Mouse (Mus musculus) limb, embryonic 10.5 days (tissue): ENCODE data around the gene Cenpv. TPM values are rescaled to one million over a fixed set of nuclear protein-coding genes. Genes with fewer than 3 reads are reported as not detected.

Source experiments
- DNase-seq: peaks from one replicate; pipeline ENCODE4 v3.0.0-alpha.2; 2017; ENCODE audit warnings: low spot score
- H3K27ac ChIP-seq: fragments of 300-500 bp; sonication (generic); 2 replicates; pipeline ENCODE4 v1.5.1; 2016; ENCODE audit warnings: mild to moderate bottlenecking
- H3K27me3 ChIP-seq: fragments of 300-500 bp; sonication (generic); 2 replicates; pipeline ENCODE4 v1.6.1; 2016; ENCODE audit warnings: low read depth, mild to moderate bottlenecking; ENCODE audit not compliant: poor library complexity, severe bottlenecking
- H3K36me3 ChIP-seq: fragments of 300-500 bp; sonication (generic); 2 replicates; pipeline ENCODE4 v1.6.1; 2016; ENCODE audit warnings: mild to moderate bottlenecking, moderate library complexity
- H3K4me1 ChIP-seq: fragments of 300-500 bp; sonication (generic); 2 replicates; pipeline ENCODE4 v1.6.1; 2016
- H3K4me3 ChIP-seq: fragments of 300-500 bp; sonication (generic); 2 replicates; pipeline ENCODE4 v1.5.1; 2016; ENCODE audit warnings: mild to moderate bottlenecking, moderate library complexity
- H3K9me3 ChIP-seq: fragments of 300-500 bp; sonication (generic); replicated peaks from 2 replicates; pipeline ENCODE4 v1.6.1; 2016; ENCODE audit warnings: mild to moderate bottlenecking
- WGBS: fragments of 180-500 bp; shearing (Covaris S2); methylation state at CpG from one replicate; pipeline ENCODE4 v1.1.7; 2016; 5-methylcytosine and 5-hydroxymethylcytosine counted together
- polyA plus RNA-seq: library from polyadenylated mRNA; unstranded; fragments of >200 nt; fragmentation: Nextera tagmentation; extraction: Ambion mirVana; gene quantifications from 2 replicates; pipeline ENCODE4 v1.2.1, GENCODE M21; 2016

The Cenpv gene
- polyA plus RNA-seq, 1 experiment from 2014 or later, result 42.2 TPM

- Histone ChIP-seq H3K9me3 (no peaks in the 10 kb centered on the region), H3K27ac (no peak overlapping the region), H3K4me3 (no peak overlapping the region), H3K36me3 (no peaks in the 10 kb centered on the region), H3K27me3 (peaks cover 15% of the 10 kb centered on the region; the same call in 1 of the 2 replicates), H3K4me1 (peaks cover 18% of the 10 kb centered on the region)
- no peak for DNase-seq
- WGBS, result 92% methylated on average over 2 of the region's 2 CpGs
Observed at GRCm38 (mm10) chr11:62563590-62563989, 24.5 kb upstream of the Cenpv start.

GRCm38 (mm10) chr11:62560463-62561016 is 21.5 kb upstream of the Cenpv start:
- peak; percentile 46 for DNase-seq
- Histone ChIP-seq H3K27me3 (peaks cover 15% of the 10 kb centered on the region; the same call in 1 of the 2 replicates), H3K27ac (peak overlapping the region; percentile 50; the same call in 1 of the 2 replicates), H3K36me3 (peaks cover 3% of the 10 kb centered on the region), H3K9me3 (no peaks in the 10 kb centered on the region), H3K4me1 (peaks cover 13% of the 10 kb centered on the region), H3K4me3 (peak overlapping the region; percentile 44)
- 37% methylated on average over 43 of the region's 43 CpGs for WGBS

- Histone ChIP-seq H3K4me3 (no peak overlapping the region), H3K36me3 (peaks cover 17% of the 10 kb centered on the region), H3K9me3 (no peaks in the 10 kb centered on the region), H3K27me3 (peaks cover 15% of the 10 kb centered on the region; the same call in 1 of the 2 replicates), H3K27ac (no peak overlapping the region), H3K4me1 (peaks cover 22% of the 10 kb centered on the region)
- DNase-seq, result no peak
- WGBS, result 64% methylated on average over 6 of the region's 6 CpGs
Observed at GRCm38 (mm10) chr11:62558961-62559646, 20.0 kb upstream of the Cenpv start.

GRCm38 (mm10) chr11:62558152-62558551 is 19.1 kb upstream of the Cenpv start:
- DNase-seq, result no peak
- no peak overlapping the region for H3K27ac ChIP-seq
- peaks cover 31% of the 10 kb centered on the region for H3K4me1 ChIP-seq
- H3K9me3 ChIP-seq, result no peaks in the 10 kb centered on the region
- WGBS, result 83% methylated on average over 2 of the region's 2 CpGs
- H3K4me3 ChIP-seq, result no peak overlapping the region
- peaks cover 27% of the 10 kb centered on the region for H3K36me3 ChIP-seq
- H3K27me3 ChIP-seq, result peaks cover 15% of the 10 kb centered on the region; the same call in 1 of the 2 replicates

- Histone ChIP-seq H3K36me3 (peaks cover 32% of the 10 kb centered on the region), H3K4me1 (peaks cover 32% of the 10 kb centered on the region), H3K4me3 (no peak overlapping the region), H3K27me3 (peaks cover 15% of the 10 kb centered on the region; the same call in 1 of the 2 replicates), H3K27ac (no peak overlapping the region), H3K9me3 (no peaks in the 10 kb centered on the region)
- no peak for DNase-seq
- WGBS, result 69% methylated on average over 5 of the region's 5 CpGs
Observed at GRCm38 (mm10) chr11:62557205-62557604, 18.1 kb upstream of the Cenpv start.

- Histone ChIP-seq H3K27ac (no peak overlapping the region), H3K9me3 (no peaks in the 10 kb centered on the region)
- no peak for DNase-seq
Observed at GRCm38 (mm10) chr11:62555896-62556412, 16.9 kb upstream of the Cenpv start.

GRCm38 (mm10) chr11:62554934-62555517 is 16.0 kb upstream of the Cenpv start:
- Histone ChIP-seq H3K4me3 (peak overlapping the region; percentile 57; the same call in 1 of the 2 replicates), H3K36me3 (peaks cover 32% of the 10 kb centered on the region), H3K27me3 (peaks cover under 1% of the 10 kb centered on the region; the same call in 1 of the 2 replicates), H3K4me1 (peaks cover 26% of the 10 kb centered on the region), H3K9me3 (no peaks in the 10 kb centered on the region), H3K27ac (no peak overlapping the region)
- DNase-seq, result no peak

More at GRCm38 (mm10) chr11:62555896-62556412, 16.9 kb upstream of the Cenpv start:
- H3K36me3 ChIP-seq, result peaks cover 32% of the 10 kb centered on the region
- H3K27me3 ChIP-seq, result peaks cover 8% of the 10 kb centered on the region; the same call in 1 of the 2 replicates
- H3K4me3 ChIP-seq, result no peak overlapping the region
- peaks cover 32% of the 10 kb centered on the region for H3K4me1 ChIP-seq

- Histone ChIP-seq H3K4me1 (peaks cover 30% of the 10 kb centered on the region), H3K36me3 (peaks cover 32% of the 10 kb centered on the region), H3K27me3 (no peaks in the 10 kb centered on the region), H3K4me3 (peak overlapping the region; percentile 57), H3K9me3 (no peaks in the 10 kb centered on the region), H3K27ac (no peak overlapping the region)
- WGBS, result 83% methylated on average over 5 of the region's 5 CpGs
- no peak for DNase-seq
Observed at GRCm38 (mm10) chr11:62554163-62554855, 15.2 kb upstream of the Cenpv start.

- no peaks in the 10 kb centered on the region for H3K27me3 ChIP-seq
- no peaks in the 10 kb centered on the region for H3K9me3 ChIP-seq
- no peak overlapping the region for H3K27ac ChIP-seq
- WGBS, result 89% methylated on average over 5 of the region's 5 CpGs
- H3K4me1 ChIP-seq, result peaks cover 27% of the 10 kb centered on the region
- H3K36me3 ChIP-seq, result peaks cover 32% of the 10 kb centered on the region
- peak overlapping the region; percentile 57 for H3K4me3 ChIP-seq
- no peak for DNase-seq
Observed at GRCm38 (mm10) chr11:62553633-62554032, 14.6 kb upstream of the Cenpv start.

GRCm38 (mm10) chr11:62553186-62553585 is 14.1 kb upstream of the Cenpv start:
- no peak for DNase-seq
- H3K36me3 ChIP-seq, result peaks cover 32% of the 10 kb centered on the region
- no peak overlapping the region for H3K27ac ChIP-seq
- no peaks in the 10 kb centered on the region for H3K9me3 ChIP-seq
- peak overlapping the region; percentile 57 for H3K4me3 ChIP-seq
- WGBS, result 57% methylated on average over 1 of the region's 1 CpGs
- peaks cover 27% of the 10 kb centered on the region for H3K4me1 ChIP-seq
- no peaks in the 10 kb centered on the region for H3K27me3 ChIP-seq

- Histone ChIP-seq H3K9me3 (no peaks in the 10 kb centered on the region), H3K4me1 (peaks cover 27% of the 10 kb centered on the region), H3K27me3 (no peaks in the 10 kb centered on the region), H3K4me3 (peak overlapping the region; percentile 74), H3K36me3 (peaks cover 32% of the 10 kb centered on the region), H3K27ac (peak overlapping the region; percentile 100)
- under 1% methylated on average over 58 of the region's 58 CpGs for WGBS
- peak; percentile 92 for DNase-seq
Observed at GRCm38 (mm10) chr11:62551226-62552119, 12.4 kb upstream of the Cenpv start.

GRCm38 (mm10) chr11:62550727-62551225 is 11.7 kb upstream of the Cenpv start, which contains the start of gene Ubb:
Gene Ubb, plus strand, starts transcription at chr11:62551171.
- Histone ChIP-seq H3K4me3 (peak within 1 kb of the TSS; percentile 74), H3K27me3 (no peaks in the 10 kb centered on the region), H3K36me3 (peaks cover 29% of the 10 kb centered on the region), H3K27ac (peak within 1 kb of the TSS; percentile 100), H3K9me3 (no peaks in the 10 kb centered on the region), H3K4me1 (peaks cover 27% of the 10 kb centered on the region)
- DNase-seq, result peak; percentile 99
- under 1% methylated on average over 40 of the region's 40 CpGs for WGBS
